Mouse (Mus musculus) lung, embryonic 14.5 days (tissue): ENCODE results near the gene Olfr459. TPM values are rescaled to one million over a fixed set of nuclear protein-coding genes. Genes with fewer than 3 reads are reported as not detected.

Experiments
- ATAC-seq: fragments of 200-750 bp; cut with Nextera tagmentation; 2 replicates; pipeline ENCODE4 v1.8.0; 2017; ENCODE audit warnings: mild to moderate bottlenecking, moderate TSS enrichment, moderate library complexity; ENCODE audit not compliant: insufficient read depth
- DNase-seq: peaks from one replicate; pipeline ENCODE4 v3.0.0-alpha.2; 2015
- H3K27ac ChIP-seq: fragments of 300-500 bp; sonication (generic); 2 replicates; pipeline ENCODE4 v1.5.1; 2014; ENCODE audit warnings: low read depth, mild to moderate bottlenecking, moderate library complexity
- H3K27me3 ChIP-seq: fragments of 300-500 bp; sonication (generic); 2 replicates; pipeline ENCODE4 v1.6.1; 2014; ENCODE audit warnings: low read length, control low read depth; ENCODE audit not compliant: insufficient read depth
- H3K36me3 ChIP-seq: fragments of 300-500 bp; sonication (generic); 2 replicates; pipeline ENCODE4 v1.6.1; 2014; ENCODE audit warnings: control low read depth; ENCODE audit not compliant: insufficient read depth
- H3K4me1 ChIP-seq: fragments of 300-500 bp; sonication (generic); 2 replicates; pipeline ENCODE4 v1.6.1; 2014; ENCODE audit warnings: antibody characterized with exemption, control low read depth; ENCODE audit not compliant: insufficient read depth
- H3K4me2 ChIP-seq: fragments of 300-500 bp; sonication (generic); 2 replicates; pipeline ENCODE4 v1.6.1; 2014; ENCODE audit warnings: mild to moderate bottlenecking
- H3K4me3 ChIP-seq: fragments of 300-500 bp; sonication (generic); 2 replicates; pipeline ENCODE4 v1.5.1; 2014; ENCODE audit warnings: low read depth, low read length
- H3K9ac ChIP-seq: fragments of 300-500 bp; sonication (generic); 2 replicates; pipeline ENCODE4 v1.6.1; 2014
- H3K9me3 ChIP-seq: fragments of 300-500 bp; sonication (generic); 2 replicates; pipeline ENCODE4 v1.6.1; 2016; ENCODE audit warnings: low read depth, low read length, control low read depth
- CTCF ChIP-seq: IDR thresholded peaks from 2 replicates; pipeline ENCODE4 v1.5.1; 2016; ENCODE audit warnings: antibody characterized with exemption, low read depth
- WGBS: fragments of 180-500 bp; shearing (Covaris S2); extraction: QIAGEN DNeasy Blood & Tissue Kit; methylation state at CpG from one replicate; pipeline ENCODE4 v1.1.7; 2014; 5-methylcytosine and 5-hydroxymethylcytosine counted together
- polyA plus RNA-seq: library from polyadenylated mRNA; unstranded; fragments of >200 nt; fragmentation: Nextera tagmentation; extraction: Ambion mirVana; gene quantifications from 2 replicates; pipeline ENCODE4 v1.2.1, GENCODE M21; 2014

Gene Olfr459
- polyA plus RNA-seq: not detected in 2 replicates

- Histone ChIP-seq H3K27me3 (no peaks in the 10 kb centered on the region), H3K27ac (no peak within 1 kb of the TSS), H3K9ac (no peak within 1 kb of the TSS), H3K4me3 (no peak within 1 kb of the TSS), H3K36me3 (no peaks in the 10 kb centered on the region), H3K9me3 (no peaks in the 10 kb centered on the region), H3K4me1 (no peaks in the 10 kb centered on the region), H3K4me2 (no peak within 1 kb of the TSS)
- TF ChIP-seq CTCF: no peak
- WGBS: 76% methylated on average over 7 of the region's 7 CpGs
- no peak for ATAC-seq
- DNase-seq: no peak
These were observed at the start of gene Olfr459 for GRCm38 (mm10) chr6:41775077-41775476. Olfr459 (minus strand) TSS chr6:41775177.

- no peak for TF ChIP-seq CTCF
- no peaks in the 10 kb centered on the region for H3K4me1 ChIP-seq
- no peaks in the 10 kb centered on the region for H3K27me3 ChIP-seq
- H3K9ac ChIP-seq: no peak overlapping the region
- no peak overlapping the region for H3K4me3 ChIP-seq
- ATAC-seq: no peak
- no peaks in the 10 kb centered on the region for H3K36me3 ChIP-seq
- no peak overlapping the region for H3K27ac ChIP-seq
- H3K9me3 ChIP-seq: no peaks in the 10 kb centered on the region
- DNase-seq: no peak
- H3K4me2 ChIP-seq: no peak overlapping the region
These were observed 49.1 kb upstream of the Olfr459 start for GRCm38 (mm10) chr6:41824086-41824485.

GRCm38 (mm10) chr6:41786700-41787099 lies 11.7 kb upstream of the Olfr459 start:
- WGBS: 79% methylated on average over 2 of the region's 2 CpGs
- Histone ChIP-seq H3K9me3 (no peaks in the 10 kb centered on the region), H3K4me1 (no peaks in the 10 kb centered on the region), H3K9ac (no peak overlapping the region), H3K27ac (no peak overlapping the region), H3K27me3 (no peaks in the 10 kb centered on the region), H3K36me3 (no peaks in the 10 kb centered on the region), H3K4me3 (no peak overlapping the region), H3K4me2 (no peak overlapping the region)
- no peak for TF ChIP-seq CTCF
- no peak for DNase-seq
- ATAC-seq: no peak

GRCm38 (mm10) chr6:41775721-41776120 lies 744 bp upstream of the Olfr459 start:
- no peaks in the 10 kb centered on the region for H3K27me3 ChIP-seq
- no peaks in the 10 kb centered on the region for H3K9me3 ChIP-seq
- no peak for ATAC-seq
- H3K9ac ChIP-seq: no peak overlapping the region
- no peak overlapping the region for H3K4me2 ChIP-seq
- H3K4me3 ChIP-seq: no peak overlapping the region
- H3K27ac ChIP-seq: no peak overlapping the region
- no peaks in the 10 kb centered on the region for H3K36me3 ChIP-seq
- DNase-seq: peak; percentile 2
- no peak for TF ChIP-seq CTCF
- 65% methylated on average over 6 of the region's 6 CpGs for WGBS
- no peaks in the 10 kb centered on the region for H3K4me1 ChIP-seq

GRCm38 (mm10) chr6:41769872-41770271 lies 5.1 kb downstream of the Olfr459 start:
- H3K4me3 ChIP-seq: no peak overlapping the region
- no peaks in the 10 kb centered on the region for H3K27me3 ChIP-seq
- no peak overlapping the region for H3K9ac ChIP-seq
- no peak for TF ChIP-seq CTCF
- H3K9me3 ChIP-seq: no peaks in the 10 kb centered on the region
- H3K4me2 ChIP-seq: no peak overlapping the region
- DNase-seq (no peak), ATAC-seq (no peak)
- H3K4me1 ChIP-seq: no peaks in the 10 kb centered on the region
- no peaks in the 10 kb centered on the region for H3K36me3 ChIP-seq
- H3K27ac ChIP-seq: no peak overlapping the region
- 86% methylated on average over 1 of the region's 1 CpGs for WGBS

GRCm38 (mm10) chr6:41764306-41764705 lies 10.7 kb downstream of the Olfr459 start:
- WGBS: 77% methylated on average over 5 of the region's 5 CpGs
- ATAC-seq: no peak

GRCm38 (mm10) chr6:41762370-41762757 lies 12.6 kb downstream of the Olfr459 start:
- TF ChIP-seq CTCF: no peak
- ATAC-seq: no peak
- no peak overlapping the region for H3K27ac ChIP-seq
- H3K27me3 ChIP-seq: no peaks in the 10 kb centered on the region
- no peak overlapping the region for H3K9ac ChIP-seq
- H3K4me3 ChIP-seq: no peak overlapping the region
- no peaks in the 10 kb centered on the region for H3K9me3 ChIP-seq
- no peaks in the 10 kb centered on the region for H3K36me3 ChIP-seq
- WGBS: 73% methylated on average over 1 of the region's 1 CpGs
- H3K4me1 ChIP-seq: no peaks in the 10 kb centered on the region
- DNase-seq: no peak
- no peak overlapping the region for H3K4me2 ChIP-seq

More at GRCm38 (mm10) chr6:41764306-41764705, 10.7 kb downstream of the Olfr459 start:
- Histone ChIP-seq H3K4me1 (no peaks in the 10 kb centered on the region), H3K4me3 (no peak overlapping the region), H3K27ac (no peak overlapping the region), H3K4me2 (no peak overlapping the region), H3K9ac (no peak overlapping the region), H3K36me3 (no peaks in the 10 kb centered on the region), H3K27me3 (no peaks in the 10 kb centered on the region), H3K9me3 (no peaks in the 10 kb centered on the region)
- no peak for TF ChIP-seq CTCF
- no peak for DNase-seq
